Mouse (Mus musculus) erythroblast, embryonic 14.5 days (primary cell): ENCODE results near the gene Mrpl20.

Source experiments
- GATA1 ChIP-seq: IDR thresholded peaks from 2 replicates; pipeline ENCODE4 v1.6.1; 2012; ENCODE audit warnings: low read length, inconsistent platforms, mixed read lengths
- TAL1 ChIP-seq: IDR thresholded peaks from 3 replicates; pipeline ENCODE4 v1.6.1; 2012; ENCODE audit warnings: low read length, inconsistent platforms, mixed read lengths

GRCm38 (mm10) chr4:155770626-155771025 is 32.1 kb upstream of the Mrpl20 start:
- TF ChIP-seq GATA1: no peak
- no peak for TF ChIP-seq TAL1
